Mouse (Mus musculus): ENCODE results near the gene Fars2. TPM values are rescaled to one million over a fixed set of nuclear protein-coding genes. Genes with fewer than 3 reads are reported as not detected.

Gene Fars2
- polyA plus RNA-seq, 1 experiment, result 28.4 TPM

DNA sequence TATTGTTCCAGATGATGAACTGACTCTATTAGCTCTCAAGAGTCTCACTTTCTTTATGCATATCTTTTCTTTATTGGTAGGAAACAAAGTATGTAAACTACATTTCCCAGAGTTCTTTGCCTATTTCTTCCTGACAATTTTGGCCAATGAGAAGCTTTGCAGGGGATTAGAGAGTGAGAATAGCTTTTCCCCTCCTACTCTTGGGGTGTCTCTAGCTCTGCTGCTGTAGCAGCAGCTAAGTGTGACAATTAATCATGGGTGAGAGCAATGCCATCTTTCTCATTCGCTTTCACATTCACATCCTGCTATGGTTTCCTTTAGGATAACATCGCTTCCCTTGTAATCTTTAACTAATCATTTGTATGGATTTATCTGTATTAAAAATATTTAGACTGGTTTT lies 599.5 kb downstream of the Fars2 start:
- no peaks in the 10 kb centered on the region for H3K27me3 ChIP-seq (ENCODE audit: control insufficient read depth, insufficient read depth, low read length)
- H3K4me1 ChIP-seq (ENCODE audit: control insufficient read depth, insufficient read depth, low read length), result peaks cover 4% of the 10 kb centered on the region
- no peak overlapping the region for H3K4me3 ChIP-seq (replicated peaks; ENCODE audit: insufficient read depth, low read depth, low read length)
- 87% methylated on average over 2 of the region's 2 CpGs for WGBS
- no peak for TF ChIP-seq CTCF (IDR thresholded peaks at IDR 0.05; ENCODE audit: borderline replicate concordance, insufficient read depth, low read depth, low read length)
- no peak for TF ChIP-seq POLR2A (IDR thresholded peaks at IDR 0.05; ENCODE audit: borderline replicate concordance, insufficient read depth, low read length)
- H3K27ac ChIP-seq (ENCODE audit: insufficient read depth, low read length), result no peak overlapping the region
- DNase-seq, result no peak

DNA sequence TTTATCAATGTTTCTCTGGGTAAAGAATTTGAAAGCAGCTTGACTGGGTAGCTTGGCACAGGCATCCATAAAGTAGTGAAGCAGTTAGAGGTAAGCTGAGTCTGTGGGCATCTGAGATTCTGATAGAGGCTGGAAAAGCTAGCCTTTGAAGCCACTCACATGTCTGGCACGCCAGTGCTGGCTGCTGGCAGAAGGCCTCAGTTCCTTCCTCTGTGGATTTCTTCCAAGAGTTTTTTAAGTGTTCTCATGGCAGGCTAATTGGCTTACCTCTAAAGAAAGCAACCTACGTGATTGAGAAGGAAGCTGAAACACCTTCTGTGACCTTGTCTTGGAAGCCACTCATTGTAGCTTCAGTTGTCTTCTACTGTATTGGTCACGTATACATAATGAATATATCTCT lies 600.2 kb downstream of the Fars2 start:
- no peak for TF ChIP-seq POLR2A (IDR thresholded peaks at IDR 0.05; ENCODE audit: borderline replicate concordance, insufficient read depth, low read length)
- no peak for TF ChIP-seq CTCF (IDR thresholded peaks at IDR 0.05; ENCODE audit: borderline replicate concordance, insufficient read depth, low read depth, low read length)
- H3K27ac ChIP-seq (ENCODE audit: insufficient read depth, low read length), result no peak overlapping the region
- WGBS, result 31% methylated on average over 3 of the region's 3 CpGs
- H3K27me3 ChIP-seq (ENCODE audit: control insufficient read depth, insufficient read depth, low read length), result no peaks in the 10 kb centered on the region
- peak in 1 of 2 experiments; percentile 26 for DNase-seq
- H3K4me1 ChIP-seq (ENCODE audit: control insufficient read depth, insufficient read depth, low read length), result peaks cover 4% of the 10 kb centered on the region
- H3K4me3 ChIP-seq (replicated peaks; ENCODE audit: insufficient read depth, low read depth, low read length), result no peak overlapping the region

GRCm38 (mm10) chr13:36720297-36721017 lies 603.2 kb downstream of the Fars2 start:
- no peaks in the 10 kb centered on the region for H3K27me3 ChIP-seq (ENCODE audit: control insufficient read depth, insufficient read depth, low read length)
- whole genome bisulfite sequencing, result 99% methylated on average over 5 of the region's 5 CpGs
- TF ChIP-seq POLR2A (IDR thresholded peaks at IDR 0.05; ENCODE audit: borderline replicate concordance, insufficient read depth, low read length) (no peak), CTCF (IDR thresholded peaks at IDR 0.05; ENCODE audit: borderline replicate concordance, insufficient read depth, low read depth, low read length) (no peak)
- DNase-seq, result no peak
- H3K4me3 ChIP-seq (replicated peaks; ENCODE audit: insufficient read depth, low read depth, low read length), result no peak overlapping the region
- H3K4me1 ChIP-seq (ENCODE audit: control insufficient read depth, insufficient read depth, low read length), result peaks cover 13% of the 10 kb centered on the region
- no peak overlapping the region for H3K27ac ChIP-seq (ENCODE audit: insufficient read depth, low read length)

DNA sequence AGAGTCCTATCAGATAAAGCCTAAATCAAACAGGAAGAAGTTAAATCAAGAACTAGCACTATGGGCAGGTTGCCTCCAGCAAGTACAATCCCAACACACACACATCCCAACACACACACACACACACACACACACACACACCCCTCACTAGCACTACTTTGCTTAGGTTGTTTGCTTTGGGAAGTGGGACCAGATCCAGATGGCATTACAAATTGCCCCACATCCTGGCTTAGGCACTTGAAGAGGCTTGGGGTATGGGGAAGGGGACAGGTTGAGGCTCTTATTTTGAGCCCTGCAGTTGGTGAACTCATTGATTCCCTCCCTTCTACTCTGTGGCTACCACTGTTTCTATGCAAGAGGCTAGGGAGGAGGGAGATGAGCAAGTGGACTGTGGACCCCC lies 605.1 kb downstream of the Fars2 start:
- Histone ChIP-seq H3K4me3 (replicated peaks; ENCODE audit: insufficient read depth, low read depth, low read length) (no peak overlapping the region), H3K27ac (ENCODE audit: insufficient read depth, low read length) (no peak overlapping the region), H3K27me3 (ENCODE audit: control insufficient read depth, insufficient read depth, low read length) (no peaks in the 10 kb centered on the region), H3K4me1 (ENCODE audit: control insufficient read depth, insufficient read depth, low read length) (peaks cover 16% of the 10 kb centered on the region)
- TF ChIP-seq CTCF (IDR thresholded peaks at IDR 0.05; ENCODE audit: borderline replicate concordance, insufficient read depth, low read depth, low read length), result no peak
- no peak for TF ChIP-seq POLR2A (IDR thresholded peaks at IDR 0.05; ENCODE audit: borderline replicate concordance, insufficient read depth, low read length)
- DNase-seq, result no peak

GRCm38 (mm10) chr13:36723726-36724300 lies 606.6 kb downstream of the Fars2 start:
- TF ChIP-seq CTCF (IDR thresholded peaks at IDR 0.05; ENCODE audit: borderline replicate concordance, insufficient read depth, low read depth, low read length) (no peak), POLR2A (IDR thresholded peaks at IDR 0.05; ENCODE audit: borderline replicate concordance, insufficient read depth, low read length) (no peak)
- peak overlapping the region; percentile 58 for H3K4me3 ChIP-seq (replicated peaks; ENCODE audit: insufficient read depth, low read depth, low read length)
- peaks cover 12% of the 10 kb centered on the region for H3K4me1 ChIP-seq (ENCODE audit: control insufficient read depth, insufficient read depth, low read length)
- peak overlapping the region; percentile 73; the same call in 1 of the 2 replicates for H3K27ac ChIP-seq (ENCODE audit: insufficient read depth, low read length)
- 20% methylated on average over 15 of the region's 15 CpGs for WGBS
- DNase-seq, result peak; percentile 45 to 46
- no peaks in the 10 kb centered on the region for H3K27me3 ChIP-seq (ENCODE audit: control insufficient read depth, insufficient read depth, low read length)

DNA sequence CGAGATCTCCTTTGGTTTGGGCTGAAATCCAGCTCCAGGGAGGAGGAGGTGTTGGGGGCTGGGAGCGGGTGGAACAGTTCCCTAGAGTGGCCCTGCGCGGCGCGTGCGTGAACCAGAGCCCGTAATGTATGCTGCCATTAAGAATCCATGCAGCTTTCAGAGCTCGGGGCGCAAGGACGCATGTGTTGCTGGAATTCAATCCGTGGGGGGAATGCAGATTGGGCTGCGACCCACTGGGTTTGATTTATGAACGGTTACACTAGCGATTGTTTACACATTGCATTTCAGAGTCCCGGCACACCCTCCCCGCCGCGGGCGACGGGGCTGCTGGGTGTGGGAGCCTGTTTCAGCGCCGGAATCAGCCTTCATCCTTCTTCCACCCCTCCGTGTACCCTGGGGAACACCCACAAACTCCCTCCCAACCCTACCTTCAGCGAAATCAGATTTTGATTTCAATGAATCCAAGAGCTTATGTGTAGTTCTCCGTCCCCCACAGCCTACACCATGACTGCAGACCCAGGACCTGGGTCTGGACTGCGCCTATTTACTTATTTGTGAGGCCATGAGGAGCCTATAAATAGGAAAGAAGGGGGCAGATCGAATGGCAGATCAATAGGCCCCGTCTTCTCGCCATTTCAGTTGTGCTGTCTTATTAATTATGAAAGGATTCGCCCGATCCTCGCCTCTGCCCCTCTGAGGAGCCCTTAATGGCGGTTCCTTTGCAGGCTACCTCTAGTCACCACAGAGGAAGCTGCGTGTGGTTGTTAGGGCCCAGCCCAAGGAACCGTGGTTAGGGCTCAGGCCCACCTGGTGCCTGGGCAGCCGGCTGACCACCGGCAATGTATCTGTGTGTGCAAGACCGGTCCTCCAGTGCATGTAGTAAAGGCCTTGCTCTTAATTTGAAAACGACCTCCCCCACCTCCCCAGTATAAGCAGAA lies 607.6 kb downstream of the Fars2 start:
- H3K4me3 ChIP-seq (replicated peaks; ENCODE audit: insufficient read depth, low read depth, low read length), result peak overlapping the region; percentile 58
- H3K27me3 ChIP-seq (ENCODE audit: control insufficient read depth, insufficient read depth, low read length), result no peaks in the 10 kb centered on the region
- TF ChIP-seq POLR2A (IDR thresholded peaks at IDR 0.05; ENCODE audit: borderline replicate concordance, insufficient read depth, low read length) (peak; percentile 61; the same call in 1 of the 2 replicates), CTCF (IDR thresholded peaks at IDR 0.05; ENCODE audit: borderline replicate concordance, insufficient read depth, low read depth, low read length) (no peak)
- peaks cover 17% of the 10 kb centered on the region for H3K4me1 ChIP-seq (ENCODE audit: control insufficient read depth, insufficient read depth, low read length)
- peak overlapping the region; percentile 73 for H3K27ac ChIP-seq (ENCODE audit: insufficient read depth, low read length)
- DNase-seq, result peak; percentile 87 to 89
- WGBS, result 12% methylated on average over 40 of the region's 40 CpGs

- TF ChIP-seq CTCF (IDR thresholded peaks at IDR 0.05; ENCODE audit: borderline replicate concordance, insufficient read depth, low read depth, low read length), result no peak
- TF ChIP-seq POLR2A (IDR thresholded peaks at IDR 0.05; ENCODE audit: borderline replicate concordance, insufficient read depth, low read length), result no peak
- 25% methylated on average over 8 of the region's 8 CpGs for WGBS
- Histone ChIP-seq H3K27me3 (ENCODE audit: control insufficient read depth, insufficient read depth, low read length) (no peaks in the 10 kb centered on the region), H3K4me1 (ENCODE audit: control insufficient read depth, insufficient read depth, low read length) (peaks cover 20% of the 10 kb centered on the region), H3K4me3 (replicated peaks; ENCODE audit: insufficient read depth, low read depth, low read length) (peak overlapping the region; percentile 21), H3K27ac (ENCODE audit: insufficient read depth, low read length) (peak overlapping the region; percentile 63; the same call in 1 of the 2 replicates)
- peak; percentile 24 to 33 for DNase-seq
Measured at GRCm38 (mm10) chr13:36725881-36726280, 608.7 kb downstream of the Fars2 start.
